Mouse (Mus musculus): Measurements from ENCODE around the gene Shmt2. TPM values are rescaled to one million over a fixed set of nuclear protein-coding genes. Genes with fewer than 3 reads are reported as not detected.

The Shmt2 gene
- polyA plus RNA-seq, 2 experiments, result 88.2 to 88.6 TPM

DNA sequence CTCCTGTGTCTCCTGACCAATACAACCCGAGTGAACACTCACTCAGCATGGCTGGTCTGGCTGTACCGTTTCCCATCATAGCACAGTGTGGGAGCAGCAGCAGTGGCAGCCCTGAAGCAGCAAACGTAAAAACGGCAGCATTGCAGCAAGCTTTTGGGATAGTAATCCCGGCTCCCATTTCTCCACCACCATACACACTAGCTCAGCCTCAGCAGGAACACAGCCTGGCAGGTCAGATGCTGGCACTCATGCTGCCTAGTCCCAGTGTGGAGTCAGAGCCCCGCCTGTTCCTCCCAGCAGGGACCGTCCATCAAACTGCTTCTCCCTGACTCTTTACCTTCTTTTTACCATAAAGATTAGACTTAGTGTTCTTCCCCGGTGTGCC is 31.1 kb downstream of the Shmt2 start:
- no peaks in the 10 kb centered on the region for H3K4me1 ChIP-seq (replicated peaks; ENCODE audit: control insufficient read depth in 2 of 2, insufficient read depth in 2 of 2, low read length in 1 of 2)
- H3K27me3 ChIP-seq (ENCODE audit: control insufficient read depth, insufficient read depth, low read length), result no peaks in the 10 kb centered on the region
- no peak overlapping the region for H3K4me3 ChIP-seq (ENCODE audit: insufficient read depth in 1 of 2, low read depth in 2 of 2, low read length in 2 of 2)
- H3K27ac ChIP-seq, result no peak overlapping the region
- H3K4me2 ChIP-seq (ENCODE audit: low read depth), result no peak overlapping the region
- no peak overlapping the region for H3K9ac ChIP-seq (replicated peaks)
- 74% methylated on average over 8 of the region's 8 CpGs for WGBS (ENCODE audit: insufficient replicate concordance)
- peaks cover 11% of the 10 kb centered on the region for H3K36me3 ChIP-seq (replicated peaks; ENCODE audit: control insufficient read depth, insufficient read depth, low read depth)
- no peak for DNase-seq (ENCODE audit: low read depth in 3 of 3, low spot score in 3 of 3)
- ATAC-seq (ENCODE audit: insufficient read depth), result no peak
- no peaks in the 10 kb centered on the region for H3K9me3 ChIP-seq (ENCODE audit: control insufficient read depth, low read length)
- no peak for TF ChIP-seq EP300 (IDR thresholded peaks at IDR 0.05; ENCODE audit: low read depth)
- no peak for TF ChIP-seq CTCF (IDR thresholded peaks at IDR 0.05; ENCODE audit: low read depth)

DNA sequence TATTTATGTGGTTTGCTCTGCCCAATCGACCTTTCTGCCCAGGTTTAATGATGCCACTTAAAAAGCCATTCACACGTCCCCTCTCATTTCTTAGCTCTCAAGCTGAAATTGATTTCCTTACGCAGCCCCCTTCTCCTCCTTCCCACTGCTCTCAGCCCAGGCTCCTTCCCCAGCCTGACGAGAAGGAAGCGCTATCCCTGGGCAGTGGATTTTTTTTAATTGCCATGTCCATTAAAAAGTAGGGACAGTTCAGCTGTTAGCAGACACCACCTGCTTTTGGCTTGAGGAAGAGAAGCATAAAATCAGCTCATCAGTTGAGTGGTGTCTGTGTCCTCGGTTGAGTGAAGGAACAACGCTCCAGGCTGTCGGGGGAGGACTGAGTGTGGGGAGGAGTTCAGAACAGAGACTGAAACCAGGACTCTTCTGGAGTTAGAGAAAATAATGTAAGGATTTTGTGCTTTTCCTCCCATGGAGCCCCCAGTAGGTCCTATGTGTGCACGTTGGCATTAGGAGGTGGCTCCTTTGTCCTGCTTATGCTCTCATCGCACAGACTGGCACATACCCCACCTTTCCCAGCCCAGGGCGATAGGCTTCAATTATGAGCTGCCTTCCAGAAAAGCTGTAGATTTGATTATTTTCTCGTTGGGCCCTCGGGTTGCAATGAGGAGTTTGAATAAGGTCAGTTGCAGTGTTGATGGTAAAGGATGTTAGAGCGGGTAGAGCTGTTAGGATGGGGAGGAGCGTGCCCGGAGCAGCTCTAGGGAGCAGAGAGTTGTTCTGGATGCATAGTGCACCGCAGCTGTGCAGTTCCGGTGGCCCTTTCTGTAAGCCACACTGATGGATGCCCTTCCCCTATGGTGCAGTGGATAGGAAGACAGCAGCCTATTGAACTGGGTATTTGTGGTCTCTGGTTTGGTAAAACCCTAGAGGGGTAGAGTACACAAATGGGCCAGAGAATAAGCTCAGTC is 31.8 kb downstream of the Shmt2 start:
- H3K4me1 ChIP-seq (replicated peaks; ENCODE audit: control insufficient read depth in 2 of 2, insufficient read depth in 2 of 2, low read length in 1 of 2), result no peaks in the 10 kb centered on the region
- H3K36me3 ChIP-seq (replicated peaks; ENCODE audit: control insufficient read depth, insufficient read depth, low read depth), result peaks cover 10% of the 10 kb centered on the region
- no peak overlapping the region for H3K4me2 ChIP-seq (ENCODE audit: low read depth)
- no peak overlapping the region for H3K9ac ChIP-seq (replicated peaks)
- TF ChIP-seq CTCF (IDR thresholded peaks at IDR 0.05; ENCODE audit: low read depth), result no peak
- no peak for TF ChIP-seq EP300 (IDR thresholded peaks at IDR 0.05; ENCODE audit: low read depth)
- WGBS (ENCODE audit: insufficient replicate concordance), result 79% methylated on average over 18 of the region's 18 CpGs
- H3K27me3 ChIP-seq (ENCODE audit: control insufficient read depth, insufficient read depth, low read length), result no peaks in the 10 kb centered on the region
- no peak for DNase-seq (ENCODE audit: low read depth in 3 of 3, low spot score in 3 of 3)
- no peak for ATAC-seq (ENCODE audit: insufficient read depth)
- no peak overlapping the region for H3K4me3 ChIP-seq (ENCODE audit: insufficient read depth in 1 of 2, low read depth in 2 of 2, low read length in 2 of 2)
- H3K9me3 ChIP-seq (ENCODE audit: control insufficient read depth, low read length), result no peaks in the 10 kb centered on the region
- no peak overlapping the region for H3K27ac ChIP-seq

DNA sequence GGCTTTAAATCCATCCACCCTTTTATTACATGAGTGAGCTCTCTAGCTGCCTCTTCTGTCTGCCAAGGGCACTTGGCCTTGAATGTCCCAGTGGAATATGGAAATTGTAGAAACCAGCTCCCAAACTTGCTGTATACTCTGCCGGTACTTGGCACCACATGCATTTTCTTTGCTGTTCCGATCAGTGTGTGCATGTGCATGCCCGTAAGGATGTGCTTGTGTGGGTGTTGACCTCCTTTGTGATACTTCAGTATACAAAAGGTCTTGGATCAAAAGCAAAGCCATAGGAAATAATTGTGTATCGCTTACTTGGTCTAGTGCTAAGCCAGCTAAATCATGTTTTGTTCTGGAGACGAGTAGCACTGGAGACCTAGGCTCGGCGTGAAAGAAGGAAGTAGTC is 33.4 kb downstream of the Shmt2 start:
- Histone ChIP-seq H3K4me1 (replicated peaks; ENCODE audit: control insufficient read depth in 2 of 2, insufficient read depth in 2 of 2, low read length in 1 of 2) (no peaks in the 10 kb centered on the region), H3K27ac (no peak overlapping the region), H3K4me3 (ENCODE audit: insufficient read depth in 1 of 2, low read depth in 2 of 2, low read length in 2 of 2) (no peak overlapping the region), H3K36me3 (replicated peaks; ENCODE audit: control insufficient read depth, insufficient read depth, low read depth) (peaks cover 12% of the 10 kb centered on the region), H3K9ac (replicated peaks) (no peak overlapping the region), H3K9me3 (ENCODE audit: control insufficient read depth, low read length) (no peaks in the 10 kb centered on the region), H3K4me2 (ENCODE audit: low read depth) (no peak overlapping the region), H3K27me3 (ENCODE audit: control insufficient read depth, insufficient read depth, low read length) (no peaks in the 10 kb centered on the region)
- WGBS (ENCODE audit: insufficient replicate concordance), result 74% methylated on average over 7 of the region's 7 CpGs
- no peak for TF ChIP-seq CTCF (IDR thresholded peaks at IDR 0.05; ENCODE audit: low read depth)
- no peak for TF ChIP-seq EP300 (IDR thresholded peaks at IDR 0.05; ENCODE audit: low read depth)
- no peak for ATAC-seq (ENCODE audit: insufficient read depth)
- no peak for DNase-seq (ENCODE audit: low read depth in 3 of 3, low spot score in 3 of 3)

DNA sequence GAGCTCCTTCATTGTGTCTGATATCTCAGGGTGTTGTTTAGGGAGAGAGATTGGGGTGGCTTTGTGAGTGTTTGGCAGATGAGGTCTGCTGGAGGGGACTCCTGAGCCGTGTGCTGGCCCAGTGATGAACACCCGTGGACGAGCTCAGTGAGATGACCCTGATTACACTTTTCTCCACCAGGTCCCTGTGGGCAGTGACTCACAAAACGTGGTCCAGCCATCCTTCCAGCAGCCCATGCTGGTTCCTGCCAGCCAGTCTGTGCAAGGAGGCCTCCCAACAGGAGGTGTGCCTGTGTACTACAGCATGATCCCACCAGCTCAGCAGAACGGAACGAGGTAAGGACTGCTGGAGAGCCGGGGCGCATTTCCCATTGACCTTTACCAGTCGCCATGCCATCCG is 37.0 kb downstream of the Shmt2 start:
- no peak for ATAC-seq (ENCODE audit: insufficient read depth)
- 81% methylated on average over 10 of the region's 10 CpGs for WGBS (ENCODE audit: insufficient replicate concordance)
- TF ChIP-seq CTCF (IDR thresholded peaks at IDR 0.05; ENCODE audit: low read depth) (no peak), EP300 (IDR thresholded peaks at IDR 0.05; ENCODE audit: low read depth) (no peak)
- Histone ChIP-seq H3K9me3 (ENCODE audit: control insufficient read depth, low read length) (no peaks in the 10 kb centered on the region), H3K4me2 (ENCODE audit: low read depth) (no peak overlapping the region), H3K36me3 (replicated peaks; ENCODE audit: control insufficient read depth, insufficient read depth, low read depth) (peaks cover 3% of the 10 kb centered on the region), H3K27me3 (ENCODE audit: control insufficient read depth, insufficient read depth, low read length) (no peaks in the 10 kb centered on the region), H3K4me3 (ENCODE audit: insufficient read depth in 1 of 2, low read depth in 2 of 2, low read length in 2 of 2) (no peak overlapping the region), H3K4me1 (replicated peaks; ENCODE audit: control insufficient read depth in 2 of 2, insufficient read depth in 2 of 2, low read length in 1 of 2) (no peaks in the 10 kb centered on the region), H3K9ac (replicated peaks) (no peak overlapping the region), H3K27ac (no peak overlapping the region)
- DNase-seq (ENCODE audit: low read depth in 3 of 3, low spot score in 3 of 3), result no peak
